Mouse (Mus musculus) adrenal gland, postnatal 36 days (tissue): ENCODE data around the gene Kcnip3. TPM values are rescaled to one million over a fixed set of nuclear protein-coding genes. Genes with fewer than 3 reads are reported as not detected.

Experiments
- DNase-seq, 2 experiments: peaks; one replicate each; pipeline ENCODE4 v3.0.0; 2021; ENCODE audit warnings: mixed read lengths in 1 of 2
- total RNA-seq, 2 experiments: library from RNA; stranded (reverse); gene quantifications; 2 replicates each; pipeline ENCODE4 v1.2.3; 2021

Kcnip3 gene
- total RNA-seq, 2 experiments from 2014 or later = 4.0 to 5.3 TPM

GRCm38 (mm10) chr2:127518273-127518672, 3.6 kb downstream of the Kcnip3 start:
- no peak for DNase-seq

- DNase-seq = no peak
Observed at GRCm38 (mm10) chr2:127517081-127517480, 4.8 kb downstream of the Kcnip3 start.

- no peak for DNase-seq
Observed at GRCm38 (mm10) chr2:127514380-127515124, 7.3 kb downstream of the Kcnip3 start.

GRCm38 (mm10) chr2:127513244-127513643, 8.7 kb downstream of the Kcnip3 start:
- no peak for DNase-seq

GRCm38 (mm10) chr2:127511426-127511825, 10.5 kb downstream of the Kcnip3 start:
- DNase-seq = no peak

- DNase-seq = peak; percentile 69 to 70
Observed at GRCm38 (mm10) chr2:127507967-127508660, 13.8 kb downstream of the Kcnip3 start.

GRCm38 (mm10) chr2:127507077-127507774, 14.7 kb downstream of the Kcnip3 start:
- peak; percentile 83 to 84 for DNase-seq

- no peak for DNase-seq
Observed at GRCm38 (mm10) chr2:127506131-127506632, 15.7 kb downstream of the Kcnip3 start.

- no peak for DNase-seq
Observed at GRCm38 (mm10) chr2:127505196-127505595, 16.7 kb downstream of the Kcnip3 start.

GRCm38 (mm10) chr2:127503751-127504549, 17.9 kb downstream of the Kcnip3 start:
- DNase-seq = no peak

- peak; percentile 55 to 64 for DNase-seq
Observed at GRCm38 (mm10) chr2:127501061-127501460, 20.8 kb downstream of the Kcnip3 start.

- DNase-seq = no peak
Observed at GRCm38 (mm10) chr2:127498750-127499149, 23.1 kb downstream of the Kcnip3 start.

GRCm38 (mm10) chr2:127496321-127496720, 25.6 kb downstream of the Kcnip3 start:
- no peak for DNase-seq

GRCm38 (mm10) chr2:127484476-127485170, 37.3 kb downstream of the Kcnip3 start:
- peak; percentile 62 to 75 for DNase-seq

- DNase-seq = peak in 1 of 2 experiments; percentile 37
Observed at GRCm38 (mm10) chr2:127483001-127483400, 38.9 kb downstream of the Kcnip3 start.

GRCm38 (mm10) chr2:127482533-127482911, 39.4 kb downstream of the Kcnip3 start:
- DNase-seq = peak; percentile 73 to 77

GRCm38 (mm10) chr2:127481841-127482532, 39.9 kb downstream of the Kcnip3 start:
- DNase-seq = peak in 1 of 2 experiments; percentile 15

- no peak for DNase-seq
Observed at GRCm38 (mm10) chr2:127479763-127480162, 42.1 kb downstream of the Kcnip3 start.

- DNase-seq = no peak
Observed at GRCm38 (mm10) chr2:127479210-127479609, 42.7 kb downstream of the Kcnip3 start.

- DNase-seq = no peak
Observed at GRCm38 (mm10) chr2:127472279-127472678, 49.6 kb downstream of the Kcnip3 start.
